Mouse (Mus musculus): Measurements from ENCODE around the gene Nfx1. TPM values are rescaled to one million over a fixed set of nuclear protein-coding genes. Genes with fewer than 3 reads are reported as not detected.
"Not testable (repeated sequence)": the region's sequence is repeated elsewhere in the genome, so short reads cannot be mapped to it uniquely, and the experiment has no call there.

Gene Nfx1
- polyA plus RNA-seq (2017; shearing (Covaris generic)) = 100 to 1,000 TPM in 2 of 3 experiments, 10 to 100 TPM in 1; 76.3 to 164 (median 120) TPM

DNA sequence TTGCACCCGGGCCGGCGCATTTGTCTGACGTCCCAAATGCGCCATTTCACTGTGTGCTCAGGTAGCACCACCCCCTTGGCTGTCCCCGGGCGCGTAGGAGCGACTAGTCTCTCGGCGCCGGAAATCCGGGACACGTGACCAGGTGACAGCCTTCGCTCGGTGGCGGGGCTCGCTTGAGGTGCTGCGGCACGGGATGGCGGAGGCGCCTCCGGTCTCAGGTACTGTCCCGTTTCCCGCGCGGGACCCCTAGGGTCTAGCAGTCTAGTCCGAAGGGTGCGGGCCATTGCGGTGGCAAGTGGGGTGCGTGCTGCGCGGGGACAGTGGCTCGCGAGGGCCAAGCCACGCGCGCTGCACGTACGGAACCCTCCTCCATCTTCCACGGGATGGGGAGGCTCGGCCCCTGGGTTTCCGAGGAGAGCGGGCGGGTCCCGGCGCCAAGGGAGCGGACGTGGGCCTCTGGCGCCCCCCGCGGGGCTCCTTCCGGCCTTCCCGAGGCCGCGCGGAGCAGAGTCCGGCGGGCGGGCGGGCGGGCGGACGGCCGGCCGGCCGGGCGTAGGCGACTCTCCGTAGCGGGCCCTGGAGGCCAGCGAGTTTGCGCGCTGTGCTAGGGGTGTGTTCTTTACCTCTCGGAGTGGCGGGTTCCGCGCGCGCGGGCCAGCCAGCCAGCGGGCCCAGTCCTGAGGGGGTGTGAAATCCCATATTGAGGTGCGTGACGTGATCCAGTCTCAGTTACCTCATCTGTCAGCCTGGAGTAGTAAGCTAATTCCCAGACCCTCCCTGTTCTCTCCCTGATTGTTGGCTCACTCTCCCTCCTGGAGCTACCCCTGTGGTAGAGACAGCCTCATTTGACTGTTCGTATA lies at the start of gene Nfx1:
Gene Nfx1, plus strand, starts transcription at position 65 of the 860 bp plus-strand sequence.
- ATAC-seq = peak; percentile 94

DNA sequence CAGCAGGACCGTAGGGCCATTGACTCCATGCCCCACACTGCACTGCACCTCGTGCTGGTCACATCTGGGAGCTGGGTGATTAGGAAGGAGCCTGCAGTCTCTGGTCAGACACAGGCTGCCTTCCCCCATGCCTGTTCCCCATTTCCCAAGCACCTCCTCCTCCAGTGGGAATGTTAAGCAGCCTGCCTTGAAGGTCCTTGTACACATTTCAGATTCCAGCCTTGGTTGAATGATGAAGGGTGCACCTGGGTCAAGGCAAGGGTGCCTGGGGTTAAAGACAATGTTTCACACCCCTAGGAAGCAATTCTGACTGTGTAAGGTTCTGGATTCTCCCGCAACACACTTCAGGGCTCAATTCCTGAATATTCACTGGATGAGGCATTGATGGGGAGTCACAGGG lies 49.4 kb upstream of the Nfx1 start:
- ATAC-seq = no peak

DNA sequence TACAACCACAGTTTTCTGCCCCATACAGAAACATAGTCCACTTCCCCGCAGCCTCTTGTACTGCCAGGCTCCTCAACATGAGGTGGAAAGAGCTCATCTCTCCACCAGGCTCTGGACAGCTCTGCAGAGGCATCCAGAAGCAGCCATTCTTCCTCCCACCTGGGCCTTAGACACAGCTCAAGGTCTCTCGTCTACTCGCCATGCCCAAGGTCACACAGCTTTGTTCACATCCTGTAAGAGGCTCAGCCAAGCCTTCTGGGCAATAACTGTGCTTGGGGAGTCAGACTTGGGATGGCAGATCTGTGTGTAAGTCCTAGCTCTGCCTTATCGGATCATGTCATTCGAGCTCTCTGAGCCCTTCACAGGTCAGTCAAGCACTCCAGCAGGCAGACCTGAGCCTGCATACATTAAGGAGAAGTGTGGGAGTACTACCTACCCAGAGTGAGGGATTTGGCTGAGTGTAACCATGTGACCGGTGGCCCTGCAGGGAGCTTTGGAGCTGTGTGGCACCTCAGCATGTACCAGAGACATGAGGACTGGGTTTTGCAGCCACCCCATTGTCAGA lies 47.5 kb upstream of the Nfx1 start:
- ATAC-seq = no peak

DNA sequence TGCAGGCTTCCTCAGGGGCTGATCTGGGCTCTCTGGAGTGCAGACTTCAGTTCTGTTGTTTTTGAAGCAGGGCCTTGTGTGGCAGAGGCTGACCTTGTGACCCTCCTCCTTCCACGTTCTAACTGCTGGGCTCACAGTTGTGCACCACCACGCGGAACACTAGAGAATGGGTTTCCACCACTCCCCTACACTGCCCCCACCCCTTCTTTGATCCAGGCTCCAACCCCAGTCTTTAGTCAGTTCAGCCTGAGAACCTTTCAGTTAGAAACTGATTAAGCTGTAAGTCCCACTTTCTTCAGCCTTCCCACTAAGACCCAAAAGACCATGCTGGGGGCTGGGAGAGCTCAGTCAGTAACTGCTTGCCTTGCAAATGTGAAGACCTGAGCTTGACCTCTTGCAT lies 45.1 kb upstream of the Nfx1 start:
- ATAC-seq = no peak

DNA sequence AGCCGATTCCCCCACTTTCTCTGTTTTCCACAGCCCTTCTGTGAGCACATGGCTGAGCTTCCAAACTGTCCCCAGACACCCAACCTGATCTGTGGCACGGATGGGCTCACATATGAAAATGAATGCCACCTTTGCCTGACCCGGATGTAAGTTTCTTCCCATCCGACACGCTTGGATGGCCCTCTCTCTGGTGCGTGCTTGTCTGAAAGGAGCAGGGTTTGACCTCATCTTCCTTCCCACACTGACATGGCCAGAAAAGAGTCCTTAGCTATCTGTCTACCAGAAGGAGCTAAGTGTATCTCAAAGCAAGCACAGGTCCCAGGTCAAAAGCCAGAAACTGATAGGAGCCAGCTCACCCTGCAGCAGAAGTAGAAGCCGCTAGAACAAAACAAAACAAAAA lies 41.7 kb upstream of the Nfx1 start:
- no peak for ATAC-seq

DNA sequence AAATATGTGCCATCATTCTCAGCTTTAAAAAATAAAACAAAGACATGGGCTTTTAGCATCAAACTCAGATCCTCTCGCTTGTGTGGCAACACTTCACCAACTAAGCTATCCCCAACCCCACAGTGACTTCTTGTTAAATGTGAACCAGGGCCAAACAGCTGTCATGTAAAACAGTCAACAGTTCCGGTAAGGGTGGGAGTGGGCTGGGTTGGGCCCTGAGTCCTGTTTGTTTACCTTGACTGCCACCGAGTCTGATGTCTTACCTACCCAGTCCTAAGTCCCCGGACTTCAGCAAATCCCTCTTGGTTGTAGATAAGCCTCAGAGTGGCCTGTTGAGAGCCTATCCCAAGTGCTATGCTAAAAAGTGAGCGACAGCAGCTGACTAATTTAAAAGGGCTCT lies 37.0 kb upstream of the Nfx1 start:
- ATAC-seq = no peak

DNA sequence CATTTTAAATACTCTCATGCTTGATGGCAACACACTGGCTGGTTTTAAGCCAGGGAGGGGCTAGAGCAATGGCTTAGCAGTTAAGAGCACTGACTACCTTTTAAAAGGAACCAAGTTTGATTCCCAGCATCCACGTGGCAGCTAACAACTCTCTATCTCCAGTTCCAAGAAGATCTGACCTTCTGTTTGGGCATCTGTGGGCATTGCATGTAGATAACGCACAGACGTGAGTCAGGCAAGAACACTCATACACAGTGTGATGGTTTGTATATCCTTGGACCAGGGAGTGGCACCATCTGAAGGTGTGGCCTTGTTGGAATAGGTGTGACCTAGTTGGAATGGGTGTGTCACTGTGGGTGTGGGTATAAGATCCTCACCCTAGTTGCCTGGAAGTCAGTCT lies 36.3 kb upstream of the Nfx1 start:
- not testable (repeated sequence) for ATAC-seq

DNA sequence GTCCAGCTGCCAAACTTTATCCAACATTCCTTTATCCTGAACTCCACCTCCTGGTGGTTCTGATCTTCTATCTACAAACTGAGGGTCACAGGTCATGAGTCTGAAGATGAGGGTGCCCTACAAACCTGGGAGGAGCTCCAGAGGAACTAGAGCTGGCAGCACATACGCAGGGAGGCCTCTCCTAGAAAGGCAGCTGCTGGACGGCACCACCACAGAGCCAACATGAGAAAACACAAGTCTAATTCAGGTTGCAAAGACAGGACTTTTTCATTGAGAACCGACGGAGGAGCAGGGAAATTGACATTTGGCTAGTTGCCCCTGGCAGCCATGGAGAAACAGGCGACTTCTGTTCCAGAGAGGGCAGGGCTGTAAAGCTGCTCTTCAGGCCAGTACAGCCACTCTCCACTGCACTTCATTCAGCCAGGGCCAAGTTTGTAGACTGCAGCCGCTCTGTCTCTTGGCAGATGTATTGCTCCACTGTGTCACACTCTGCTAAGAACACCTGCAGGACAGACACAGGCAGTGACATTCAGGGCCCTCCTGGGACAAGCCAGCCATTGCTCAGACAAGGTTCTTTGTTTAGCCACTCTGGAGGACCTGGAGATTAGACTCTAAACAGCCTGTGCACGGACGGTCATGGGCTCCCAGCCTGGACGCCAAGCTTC lies 34.4 kb upstream of the Nfx1 start:
- no peak for ATAC-seq

DNA sequence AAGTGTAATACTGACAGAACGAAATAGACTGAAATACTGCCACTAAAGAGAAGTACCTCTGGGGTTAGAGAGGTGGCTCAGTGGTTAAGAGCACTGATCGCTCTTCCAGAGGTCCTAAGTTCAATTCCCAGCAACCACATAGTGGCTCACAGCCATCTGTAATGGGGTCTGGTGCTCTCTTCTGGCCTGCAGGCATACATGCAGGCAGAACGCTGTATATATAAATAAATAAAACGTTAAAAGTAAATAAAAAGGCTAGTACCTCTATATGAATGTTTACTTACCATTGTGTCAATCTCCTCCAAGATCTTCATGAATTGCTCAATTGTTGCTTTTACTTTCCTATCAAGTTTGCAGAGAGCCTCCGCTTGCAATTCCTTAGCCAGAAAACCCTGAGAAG lies 31.9 kb upstream of the Nfx1 start:
- no peak for ATAC-seq

DNA sequence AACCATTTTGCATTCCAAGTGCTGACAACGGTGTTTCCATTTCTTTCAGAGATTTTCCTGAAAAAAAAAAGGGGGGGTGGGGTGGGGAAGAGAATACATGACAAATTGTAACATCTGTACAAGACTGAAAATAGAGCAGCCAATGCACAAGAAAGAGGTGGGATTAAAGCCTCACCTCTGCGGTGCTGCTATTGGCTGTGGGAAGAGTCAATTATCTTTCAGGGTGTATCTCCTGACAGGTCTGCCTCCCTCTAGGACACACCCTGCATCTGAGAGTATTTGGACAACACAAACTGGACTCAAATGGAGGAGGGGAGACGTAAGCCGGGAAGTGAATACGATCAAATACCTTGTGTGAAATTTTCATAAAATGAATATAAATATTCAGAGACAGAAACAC lies 27.1 kb upstream of the Nfx1 start:
- ATAC-seq = no peak

DNA sequence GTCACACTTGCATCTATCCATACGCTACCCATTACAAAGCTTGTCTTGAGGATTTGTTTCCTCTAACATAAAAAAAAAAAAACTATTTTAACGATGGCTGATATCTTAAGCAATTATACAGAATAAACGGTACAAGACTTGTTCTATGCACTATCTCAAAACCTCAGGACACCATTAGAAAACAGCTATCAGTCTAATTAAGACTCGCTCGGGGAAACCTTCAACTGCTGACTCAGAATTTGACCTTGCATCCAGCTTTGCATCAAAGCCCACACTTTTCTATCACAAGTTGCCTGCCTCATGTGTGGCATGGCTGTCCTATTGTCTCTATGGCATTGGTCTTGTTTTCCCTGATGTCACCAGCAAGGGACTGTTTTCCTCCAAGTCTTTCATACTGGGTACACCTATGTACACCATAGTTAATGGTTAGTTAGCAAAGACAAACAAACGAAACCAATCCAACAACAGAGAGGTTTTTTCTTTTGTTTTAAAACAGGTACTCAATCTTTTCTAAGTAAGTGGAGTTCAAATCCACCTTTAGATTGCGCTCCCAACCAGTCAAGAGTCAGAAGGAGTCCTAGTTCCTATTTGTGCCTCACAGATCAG lies 24.1 kb upstream of the Nfx1 start:
- no peak for ATAC-seq

DNA sequence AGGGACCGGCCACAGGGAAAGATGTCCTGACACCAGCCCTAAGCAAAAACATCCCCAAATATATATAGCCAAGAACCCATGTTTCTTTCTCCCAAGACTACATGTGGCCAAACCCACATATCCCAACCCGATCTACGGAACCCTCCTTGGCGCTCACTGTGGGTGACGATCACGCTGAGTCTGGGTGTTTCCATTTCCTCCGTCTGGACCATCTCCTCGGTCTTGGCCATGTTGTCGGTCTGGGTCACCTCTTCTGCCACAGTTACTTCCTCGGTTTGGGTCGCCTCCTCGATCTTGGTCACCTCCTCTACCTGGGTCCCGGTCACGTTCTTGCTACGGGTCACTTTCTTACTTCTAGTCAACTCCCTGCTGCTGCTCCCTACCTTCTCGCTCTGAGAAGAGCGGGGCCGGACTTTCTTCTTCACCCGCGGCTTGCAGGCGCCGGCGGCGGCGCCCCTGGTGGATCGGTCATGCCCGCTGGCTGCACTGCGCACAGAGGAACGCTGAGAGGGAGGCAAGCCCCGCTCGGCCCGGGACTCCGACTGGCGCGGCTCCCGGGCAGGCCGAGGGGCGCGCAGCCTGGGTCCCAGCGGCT lies 23.0 kb upstream of the Nfx1 start:
- peak; percentile 37 for ATAC-seq

DNA sequence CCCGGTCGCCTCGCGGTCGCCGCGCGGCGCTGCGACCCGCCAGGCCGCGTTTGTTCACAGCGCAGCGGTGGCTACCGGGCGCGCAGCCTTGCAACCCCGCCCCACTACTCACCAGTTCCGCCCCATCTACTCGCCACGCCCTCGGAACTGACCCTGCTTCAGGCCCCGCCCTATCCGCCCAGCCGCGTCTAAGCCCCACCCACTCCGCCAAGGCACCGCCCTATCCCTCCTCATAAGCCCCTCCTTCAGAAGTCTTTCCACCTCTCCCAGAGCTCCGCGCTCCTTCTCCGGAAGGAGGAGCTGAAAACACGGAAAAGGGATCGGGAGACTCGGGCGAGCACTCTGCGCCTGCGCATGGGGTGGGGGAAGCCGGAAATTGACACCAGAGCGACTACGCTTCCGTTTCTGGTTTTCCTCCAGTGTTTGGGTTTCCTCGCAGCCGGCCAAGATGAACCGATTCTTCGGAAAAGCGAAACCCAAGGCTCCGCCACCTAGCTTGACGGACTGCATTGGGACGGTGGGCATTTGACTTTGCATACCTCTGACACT lies 22.5 kb upstream of the Nfx1 start, which contains the start of the genes Bag1 and Chmp5:
Gene Bag1, minus strand, starts transcription at position 135 of the 549 bp plus-strand sequence.
Gene Chmp5, plus strand, starts transcription at position 248 of the 549 bp plus-strand sequence.
- peak; percentile 94 for ATAC-seq

DNA sequence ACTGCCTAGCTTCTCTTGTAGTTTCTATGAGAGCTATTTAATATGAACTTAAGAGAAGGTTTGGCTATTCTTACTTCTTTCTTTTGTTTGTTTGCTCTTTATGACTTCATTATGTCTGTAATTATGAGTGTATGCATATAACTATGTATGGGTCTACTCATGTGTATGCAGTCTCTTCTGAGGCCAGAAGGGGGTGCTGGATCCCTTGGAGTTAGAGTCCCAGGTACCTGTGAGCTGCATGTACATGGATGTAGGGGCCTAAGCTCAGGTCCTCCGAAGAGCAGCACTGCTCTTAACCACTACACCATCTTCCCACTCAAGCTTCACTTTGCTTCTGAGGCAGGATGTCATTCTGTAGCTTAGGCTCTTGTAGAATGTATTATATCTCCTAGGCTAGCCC lies 17.2 kb upstream of the Nfx1 start:
- ATAC-seq = no peak

DNA sequence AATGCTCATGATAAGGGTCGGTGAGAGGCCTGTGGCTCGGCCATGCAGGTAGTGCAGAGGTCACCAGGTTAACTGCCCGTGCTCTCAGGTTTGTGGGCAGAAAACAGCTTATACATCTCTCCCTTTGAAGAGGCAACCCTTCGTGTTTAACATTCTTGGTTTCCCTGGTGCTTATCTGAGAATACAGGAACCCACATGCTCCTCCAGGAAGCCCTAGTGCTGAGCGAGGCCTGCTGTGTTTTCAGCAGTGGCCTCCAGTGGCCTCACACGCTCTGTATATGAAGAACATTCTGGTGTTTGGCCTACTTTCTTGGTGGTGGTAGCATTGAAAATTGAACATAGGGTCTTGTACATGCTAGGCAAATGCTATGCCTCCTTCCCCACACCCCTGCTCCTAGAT lies 14.8 kb upstream of the Nfx1 start:
- no peak for ATAC-seq

DNA sequence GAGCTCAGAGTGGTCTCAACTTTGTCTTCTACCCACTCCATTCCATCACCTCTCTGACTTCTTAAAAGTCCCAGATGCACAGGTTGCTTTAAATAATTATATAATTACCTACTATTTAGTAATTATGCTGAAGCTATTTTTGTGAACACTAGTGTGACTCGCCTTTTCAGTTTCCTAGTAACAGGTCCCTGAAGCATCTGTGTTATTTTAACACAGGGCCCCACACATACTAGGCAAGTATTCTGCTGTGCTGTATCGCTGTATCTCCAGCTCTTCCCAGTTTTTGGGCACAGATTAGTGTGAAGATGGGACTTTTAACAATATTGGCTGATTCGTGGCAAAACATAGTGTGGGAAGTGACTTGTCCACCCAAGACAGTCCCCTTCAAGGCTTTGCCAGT lies 7.2 kb upstream of the Nfx1 start:
- ATAC-seq = no peak

DNA sequence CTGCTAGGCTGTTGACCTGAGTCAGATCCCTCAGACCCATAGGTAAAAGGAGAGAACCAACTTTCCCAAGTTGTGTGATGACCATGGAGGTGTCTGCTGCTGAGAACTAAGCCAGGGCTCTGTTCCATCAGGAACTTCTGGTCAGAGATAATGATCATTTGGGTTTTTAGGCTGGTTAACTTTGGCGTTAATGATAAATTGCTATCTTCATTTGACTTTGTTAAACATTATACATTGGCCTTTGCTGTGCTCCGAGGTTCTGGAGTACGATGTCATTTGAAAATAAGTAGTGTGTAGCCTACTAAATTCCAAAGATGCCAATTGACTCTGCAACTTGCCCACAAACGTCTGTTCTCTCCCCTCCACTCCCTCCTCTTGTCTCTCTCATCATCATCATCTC lies 1.5 kb upstream of the Nfx1 start:
- no peak for ATAC-seq

DNA sequence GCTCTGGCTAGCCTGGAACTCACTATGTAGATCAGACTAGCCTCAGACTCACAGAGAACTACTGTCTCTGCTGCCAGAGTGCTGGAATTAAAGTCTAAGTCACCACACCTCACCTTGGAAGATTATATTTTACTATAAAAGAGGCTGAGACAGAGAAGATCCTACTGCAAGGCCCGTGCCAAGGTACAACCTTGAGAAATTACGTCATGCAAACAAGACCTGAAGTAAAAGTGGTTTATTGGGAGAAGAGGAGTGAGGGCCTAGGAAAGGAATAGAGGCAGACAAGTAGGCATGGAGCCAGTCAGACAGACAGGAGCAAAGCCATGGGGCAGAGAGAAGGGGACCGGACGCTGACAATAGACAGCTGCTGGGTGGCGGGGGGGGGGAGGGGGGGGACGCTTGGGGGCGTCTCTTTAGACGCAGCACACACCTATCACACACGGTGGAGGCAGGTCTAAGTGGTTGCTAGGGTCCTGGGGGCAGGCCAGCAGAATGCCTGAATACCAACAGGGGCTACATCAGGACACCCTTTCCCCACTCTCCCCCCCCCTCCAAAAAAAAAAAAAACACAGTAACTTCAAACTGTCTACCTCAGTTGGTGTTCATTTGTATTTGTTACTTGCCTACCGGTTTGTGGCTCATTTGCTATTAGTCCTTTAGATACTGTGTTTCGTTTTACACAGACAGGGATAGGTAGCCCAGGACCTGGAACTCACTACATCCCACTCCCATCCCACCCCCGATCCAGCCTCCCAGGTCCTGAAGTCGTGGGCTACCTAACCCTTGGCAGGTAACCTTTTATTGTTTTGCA lies 720 bp upstream of the Nfx1 start:
- no peak for ATAC-seq

DNA sequence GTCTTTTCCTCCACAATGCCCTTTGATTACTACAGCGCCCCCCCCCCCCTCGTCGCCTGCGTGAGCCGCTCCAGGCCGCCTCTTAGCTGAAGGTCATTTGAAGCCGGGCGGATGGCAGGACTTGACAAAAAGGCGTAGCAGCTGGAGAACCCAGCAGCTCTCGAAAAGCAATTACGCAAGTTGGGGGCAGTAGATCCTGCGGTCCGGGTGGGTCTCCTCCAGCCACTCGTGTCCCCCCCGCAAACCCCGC lies 189 bp upstream of the Nfx1 start:
- ATAC-seq = no peak

DNA sequence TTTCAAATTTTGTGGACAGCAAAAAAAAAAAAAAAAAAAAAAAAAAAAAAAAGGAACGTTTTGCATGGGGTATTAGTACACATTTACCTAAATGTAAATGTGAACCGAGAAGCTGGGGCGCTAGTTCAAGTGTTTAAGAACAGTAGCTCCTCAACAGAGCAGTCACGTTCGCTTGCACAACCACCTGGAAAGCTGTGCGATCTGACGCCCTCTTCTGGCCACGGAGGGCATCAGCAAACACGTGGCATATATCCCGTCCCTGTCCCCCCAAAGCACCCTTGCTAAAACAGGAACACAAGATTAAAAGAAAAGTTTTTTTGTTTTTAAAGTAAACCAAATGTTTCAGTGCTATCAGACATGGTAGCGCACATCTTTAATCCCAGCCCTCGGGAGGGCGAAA lies 1.0 kb downstream of the Nfx1 start:
- no peak for ATAC-seq

DNA sequence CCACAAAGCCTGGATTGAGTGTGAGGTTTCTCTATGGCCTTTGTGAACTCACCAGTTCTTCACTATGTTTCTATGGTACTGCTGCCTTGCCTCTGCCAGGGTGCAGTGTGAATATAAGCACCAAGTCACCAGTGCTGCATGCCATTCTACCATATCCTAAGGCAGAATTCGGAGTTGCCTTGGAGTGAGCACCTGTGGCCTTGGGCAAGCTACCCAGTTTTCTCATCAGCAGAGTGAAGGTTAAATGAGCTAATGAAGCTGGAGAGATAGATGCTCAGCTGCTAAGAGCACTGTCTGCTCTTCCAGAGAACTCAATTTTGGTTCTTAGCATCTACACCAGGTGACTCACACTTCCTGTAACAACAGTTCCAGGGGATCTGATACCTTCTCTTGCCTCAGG lies 3.3 kb downstream of the Nfx1 start:
- no peak for ATAC-seq

DNA sequence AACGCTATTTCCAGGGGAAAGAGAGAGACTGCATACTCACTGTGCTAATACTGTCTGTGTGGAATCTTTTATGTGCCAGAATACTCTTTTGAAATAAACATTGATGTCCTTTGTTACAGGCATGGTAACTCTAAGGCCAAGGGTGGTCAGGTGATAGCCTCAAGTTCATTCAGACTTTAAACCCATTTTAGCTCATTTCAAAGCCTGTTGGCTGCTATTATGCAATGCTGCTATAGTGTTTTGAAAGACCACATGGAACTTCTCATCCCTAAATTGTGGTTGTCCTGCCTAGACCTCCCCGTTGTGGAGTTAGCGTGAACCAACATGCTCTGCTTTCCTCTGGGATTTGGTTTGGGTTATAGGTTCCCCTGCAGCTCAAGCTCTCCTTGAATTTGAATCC lies 5.0 kb downstream of the Nfx1 start:
- ATAC-seq = no peak

Data from inflammation-experienced regulatory T-cells, adult 6 months (primary cell).